Mouse (Mus musculus): Measurements from ENCODE around the gene Dhfr. TPM values are rescaled to one million over a fixed set of nuclear protein-coding genes. Genes with fewer than 3 reads are reported as not detected.

The Dhfr gene
- total and polyA plus RNA-seq, 2 experiments from 2014 or later = 4.1 to 4.4 TPM

GRCm38 (mm10) chr13:92339787-92340186, 14.7 kb upstream of the Dhfr start:
- H3K4me2 ChIP-seq (ENCODE audit: low read depth, low read length) = no peak overlapping the region
- no peaks in the 10 kb centered on the region for H3K9me3 ChIP-seq (replicated peaks; ENCODE audit: control insufficient read depth, low read length)
- peaks cover 18% of the 10 kb centered on the region for H3K36me3 ChIP-seq (replicated peaks; ENCODE audit: control insufficient read depth, insufficient read depth, low read length)
- H3K9ac ChIP-seq (replicated peaks; ENCODE audit: low read depth, low read length) = no peak overlapping the region
- no peaks in the 10 kb centered on the region for H3K4me1 ChIP-seq (ENCODE audit: control insufficient read depth, insufficient read depth)
- H3K4me3 ChIP-seq (ENCODE audit: low read depth, low read length) = no peak overlapping the region
- DNase-seq (ENCODE audit: low spot score) (no peak), ATAC-seq (ENCODE audit: insufficient read depth, low read depth) (no peak)
- TF ChIP-seq EP300 (IDR thresholded peaks at IDR 0.05; ENCODE audit: low read depth) (no peak), CTCF (IDR thresholded peaks at IDR 0.05; ENCODE audit: low read depth) (no peak)
- no peak overlapping the region for H3K27ac ChIP-seq (ENCODE audit: low read depth)
- WGBS = 88% methylated on average over 3 of the region's 3 CpGs
- H3K27me3 ChIP-seq (ENCODE audit: control insufficient read depth, insufficient read depth, low read length) = no peaks in the 10 kb centered on the region

- Histone ChIP-seq H3K4me2 (ENCODE audit: low read depth, low read length) (no peak overlapping the region), H3K9ac (replicated peaks; ENCODE audit: low read depth, low read length) (no peak overlapping the region), H3K36me3 (replicated peaks; ENCODE audit: control insufficient read depth, insufficient read depth, low read length) (peaks cover 53% of the 10 kb centered on the region), H3K27me3 (ENCODE audit: control insufficient read depth, insufficient read depth, low read length) (no peaks in the 10 kb centered on the region), H3K27ac (ENCODE audit: low read depth) (no peak overlapping the region), H3K4me1 (ENCODE audit: control insufficient read depth, insufficient read depth) (no peaks in the 10 kb centered on the region), H3K4me3 (ENCODE audit: low read depth, low read length) (no peak overlapping the region), H3K9me3 (replicated peaks; ENCODE audit: control insufficient read depth, low read length) (no peaks in the 10 kb centered on the region)
- ATAC-seq (ENCODE audit: insufficient read depth, low read depth) (no peak), DNase-seq (ENCODE audit: low spot score) (no peak)
- TF ChIP-seq EP300 (IDR thresholded peaks at IDR 0.05; ENCODE audit: low read depth) (no peak), CTCF (IDR thresholded peaks at IDR 0.05; ENCODE audit: low read depth) (no peak)
- WGBS = 90% methylated on average over 8 of the region's 8 CpGs
These were observed 10.5 kb upstream of the Dhfr start for GRCm38 (mm10) chr13:92344033-92344432.

DNA sequence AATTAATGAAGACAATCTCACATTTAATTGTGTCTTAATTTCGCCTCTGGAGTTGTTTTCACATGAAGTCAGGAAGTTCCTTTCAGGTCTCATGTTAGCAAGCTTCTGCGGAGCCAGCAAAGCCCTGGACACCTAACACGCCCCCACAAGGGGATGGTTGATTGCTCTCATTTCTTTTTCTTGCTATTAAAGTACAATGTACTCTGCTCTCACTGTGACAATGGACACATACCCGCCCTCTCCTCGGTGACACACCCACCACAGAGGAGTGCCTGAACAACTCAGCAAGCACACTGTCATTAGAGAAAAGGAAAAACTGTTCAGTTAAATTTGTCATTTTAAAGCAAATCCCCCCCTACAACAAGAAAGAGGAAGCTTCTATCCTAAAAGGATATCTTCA, 8.2 kb upstream of the Dhfr start:
- Histone ChIP-seq H3K4me1 (ENCODE audit: control insufficient read depth, insufficient read depth) (no peaks in the 10 kb centered on the region), H3K9me3 (replicated peaks; ENCODE audit: control insufficient read depth, low read length) (no peaks in the 10 kb centered on the region), H3K27ac (ENCODE audit: low read depth) (no peak overlapping the region), H3K9ac (replicated peaks; ENCODE audit: low read depth, low read length) (no peak overlapping the region), H3K4me3 (ENCODE audit: low read depth, low read length) (no peak overlapping the region), H3K36me3 (replicated peaks; ENCODE audit: control insufficient read depth, insufficient read depth, low read length) (peaks cover 64% of the 10 kb centered on the region), H3K4me2 (ENCODE audit: low read depth, low read length) (no peak overlapping the region), H3K27me3 (ENCODE audit: control insufficient read depth, insufficient read depth, low read length) (no peaks in the 10 kb centered on the region)
- 84% methylated on average over 5 of the region's 5 CpGs for WGBS
- TF ChIP-seq EP300 (IDR thresholded peaks at IDR 0.05; ENCODE audit: low read depth) (no peak), CTCF (IDR thresholded peaks at IDR 0.05; ENCODE audit: low read depth) (no peak)
- ATAC-seq (ENCODE audit: insufficient read depth, low read depth) (no peak), DNase-seq (ENCODE audit: low spot score) (no peak)

DNA sequence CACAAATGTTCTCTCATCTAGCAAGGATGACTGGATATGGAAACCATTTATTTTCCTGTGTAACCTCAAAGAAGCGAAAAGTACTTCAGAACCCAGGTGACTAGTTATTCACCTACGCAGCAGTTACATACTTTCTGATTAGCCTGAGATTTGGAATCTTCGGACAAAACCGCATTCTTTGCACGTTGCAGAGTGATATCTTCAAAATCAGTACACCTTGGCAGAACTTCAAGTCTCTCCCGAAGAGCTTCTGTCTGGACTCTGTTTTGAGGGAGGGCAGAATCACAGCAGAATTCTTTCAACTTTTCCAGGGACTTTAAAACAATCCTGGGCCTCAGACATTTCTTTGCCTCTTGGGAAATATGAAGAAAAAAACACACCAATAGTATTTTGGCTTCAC, 3.4 kb upstream of the Dhfr start:
- peaks cover 37% of the 10 kb centered on the region for H3K36me3 ChIP-seq (replicated peaks; ENCODE audit: control insufficient read depth, insufficient read depth, low read length)
- no peaks in the 10 kb centered on the region for H3K27me3 ChIP-seq (ENCODE audit: control insufficient read depth, insufficient read depth, low read length)
- TF ChIP-seq CTCF (IDR thresholded peaks at IDR 0.05; ENCODE audit: low read depth) = no peak
- TF ChIP-seq EP300 (IDR thresholded peaks at IDR 0.05; ENCODE audit: low read depth) = no peak
- no peak overlapping the region for H3K27ac ChIP-seq (ENCODE audit: low read depth)
- 72% methylated on average over 6 of the region's 6 CpGs for WGBS
- no peak overlapping the region for H3K4me2 ChIP-seq (ENCODE audit: low read depth, low read length)
- H3K4me3 ChIP-seq (ENCODE audit: low read depth, low read length) = no peak overlapping the region
- H3K9me3 ChIP-seq (replicated peaks; ENCODE audit: control insufficient read depth, low read length) = no peaks in the 10 kb centered on the region
- peaks cover 13% of the 10 kb centered on the region; the same call in 1 of the 2 replicates for H3K4me1 ChIP-seq (ENCODE audit: control insufficient read depth, insufficient read depth)
- no peak overlapping the region for H3K9ac ChIP-seq (replicated peaks; ENCODE audit: low read depth, low read length)
- DNase-seq (ENCODE audit: low spot score) (no peak), ATAC-seq (ENCODE audit: insufficient read depth, low read depth) (no peak)

DNA sequence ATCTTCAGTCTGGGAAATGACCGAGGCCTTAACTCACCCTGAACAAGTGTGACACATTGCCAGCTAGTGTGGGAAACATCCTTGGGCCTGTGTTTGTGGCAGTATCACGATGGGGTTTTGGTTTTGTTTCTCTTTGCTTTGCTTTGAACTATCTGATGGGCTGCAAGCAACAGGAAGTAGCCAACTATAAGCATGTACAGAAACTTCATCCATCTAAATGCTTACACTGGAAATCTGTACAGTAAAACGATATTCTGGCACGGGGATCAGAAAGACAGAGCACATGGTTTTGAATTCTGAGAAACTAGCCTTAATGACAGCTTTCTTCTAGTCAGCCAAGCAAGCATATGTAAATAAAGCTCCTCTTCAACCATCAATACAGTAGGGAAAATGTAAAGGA, 570 bp upstream of the Dhfr start:
- TF ChIP-seq CTCF (IDR thresholded peaks at IDR 0.05; ENCODE audit: low read depth) = no peak
- no peak for TF ChIP-seq EP300 (IDR thresholded peaks at IDR 0.05; ENCODE audit: low read depth)
- Histone ChIP-seq H3K27ac (ENCODE audit: low read depth) (peak overlapping the region; percentile 68), H3K9me3 (replicated peaks; ENCODE audit: control insufficient read depth, low read length) (no peaks in the 10 kb centered on the region), H3K4me3 (ENCODE audit: low read depth, low read length) (peak overlapping the region; percentile 78), H3K4me1 (ENCODE audit: control insufficient read depth, insufficient read depth) (peaks cover 13% of the 10 kb centered on the region; the same call in 1 of the 2 replicates), H3K27me3 (ENCODE audit: control insufficient read depth, insufficient read depth, low read length) (no peaks in the 10 kb centered on the region), H3K36me3 (replicated peaks; ENCODE audit: control insufficient read depth, insufficient read depth, low read length) (peaks cover 21% of the 10 kb centered on the region), H3K9ac (replicated peaks; ENCODE audit: low read depth, low read length) (0 out of 2 replicates have a peak overlapping the region, but pooled peaks have one; percentile 36), H3K4me2 (ENCODE audit: low read depth, low read length) (peak overlapping the region; percentile 67)
- 14% methylated on average over 4 of the region's 4 CpGs for WGBS
- DNase-seq (ENCODE audit: low spot score) (no peak), ATAC-seq (ENCODE audit: insufficient read depth, low read depth) (no peak)

GRCm38 (mm10) chr13:92355272-92355643, 732 bp downstream of the Dhfr start:
- Histone ChIP-seq H3K4me3 (ENCODE audit: low read depth, low read length) (peak overlapping the region; percentile 78), H3K27ac (ENCODE audit: low read depth) (peak overlapping the region; percentile 47; the same call in 1 of the 2 replicates), H3K4me1 (ENCODE audit: control insufficient read depth, insufficient read depth) (peaks cover 13% of the 10 kb centered on the region; the same call in 1 of the 2 replicates), H3K9ac (replicated peaks; ENCODE audit: low read depth, low read length) (peak overlapping the region; percentile 65), H3K4me2 (ENCODE audit: low read depth, low read length) (peak overlapping the region; percentile 97), H3K9me3 (replicated peaks; ENCODE audit: control insufficient read depth, low read length) (no peaks in the 10 kb centered on the region), H3K36me3 (replicated peaks; ENCODE audit: control insufficient read depth, insufficient read depth, low read length) (peaks cover 26% of the 10 kb centered on the region; the same call in 1 of the 2 replicates), H3K27me3 (ENCODE audit: control insufficient read depth, insufficient read depth, low read length) (no peaks in the 10 kb centered on the region)
- TF ChIP-seq EP300 (IDR thresholded peaks at IDR 0.05; ENCODE audit: low read depth) = no peak
- TF ChIP-seq CTCF (IDR thresholded peaks at IDR 0.05; ENCODE audit: low read depth) = no peak
- ATAC-seq (ENCODE audit: insufficient read depth, low read depth) = no peak
- under 1% methylated on average over 24 of the region's 24 CpGs for WGBS
- DNase-seq (ENCODE audit: low spot score) = no peak
